Mouse (Mus musculus) neutrophil, adult 5-6 weeks (primary cell): ENCODE data around the gene Pcgf6. TPM values are rescaled to one million over a fixed set of nuclear protein-coding genes. Genes with fewer than 3 reads are reported as not detected.

Source experiments
- ATAC-seq: fragments of 151-379, 151-347 bp; 2 replicates; pipeline ENCODE4 v1.8.0; 2017; ENCODE audit warnings: mild to moderate bottlenecking, moderate TSS enrichment; ENCODE audit not compliant: insufficient number of reproducible peaks, poor library complexity, low FRiP score, severe bottlenecking; ENCODE audit errors: extremely low read depth
- total RNA-seq: library from RNA; stranded (forward); fragments of 200-1000 nt; gene quantifications from 2 replicates; pipeline ENCODE4 v1.2.3, GENCODE M21; 2017

Pcgf6 gene
- total RNA-seq, result 12.4 and 14.4 TPM in 2 replicates

DNA sequence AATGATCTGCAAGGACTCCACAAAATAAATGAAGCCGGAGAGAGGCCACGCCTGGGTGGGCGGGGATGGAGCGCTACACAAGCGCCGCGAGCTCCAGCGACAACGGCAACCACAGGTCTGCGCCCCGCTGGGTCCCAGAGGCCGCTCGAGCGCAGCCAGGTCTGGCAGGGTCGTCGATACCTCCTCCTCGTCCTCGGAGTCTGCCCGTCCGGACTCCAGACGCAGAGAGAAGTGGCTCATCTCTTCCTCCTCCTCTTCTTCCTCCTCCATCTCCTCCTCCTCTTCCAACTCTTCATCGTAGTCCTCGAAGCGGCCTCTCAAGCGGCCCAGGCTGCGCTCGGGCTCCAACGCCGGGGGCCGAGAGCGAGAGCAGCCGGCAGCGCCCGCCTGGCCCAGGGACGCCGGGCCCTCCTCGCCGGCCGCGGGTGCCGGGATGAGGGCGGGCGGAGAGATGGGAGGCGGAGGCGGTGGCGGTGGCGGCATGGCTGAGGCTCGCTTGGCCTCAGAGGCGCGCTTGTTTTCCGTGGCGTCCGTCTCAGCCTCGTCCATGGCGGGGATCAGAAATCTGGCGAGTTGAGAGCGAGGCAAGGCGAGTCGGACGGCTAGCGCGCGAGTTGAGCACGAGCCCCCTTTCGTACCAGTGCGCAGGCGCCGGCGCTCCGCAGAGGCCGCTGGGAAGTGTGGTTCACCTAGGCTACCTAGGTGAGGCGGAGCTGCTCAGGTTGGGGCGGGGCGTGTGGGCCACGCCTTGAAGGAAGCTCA lies at the start of gene Pcgf6:
TSS of gene Pcgf6 (minus strand) at position 636 of the 762 bp plus-strand sequence.
- ATAC-seq, result peak; percentile 88

DNA sequence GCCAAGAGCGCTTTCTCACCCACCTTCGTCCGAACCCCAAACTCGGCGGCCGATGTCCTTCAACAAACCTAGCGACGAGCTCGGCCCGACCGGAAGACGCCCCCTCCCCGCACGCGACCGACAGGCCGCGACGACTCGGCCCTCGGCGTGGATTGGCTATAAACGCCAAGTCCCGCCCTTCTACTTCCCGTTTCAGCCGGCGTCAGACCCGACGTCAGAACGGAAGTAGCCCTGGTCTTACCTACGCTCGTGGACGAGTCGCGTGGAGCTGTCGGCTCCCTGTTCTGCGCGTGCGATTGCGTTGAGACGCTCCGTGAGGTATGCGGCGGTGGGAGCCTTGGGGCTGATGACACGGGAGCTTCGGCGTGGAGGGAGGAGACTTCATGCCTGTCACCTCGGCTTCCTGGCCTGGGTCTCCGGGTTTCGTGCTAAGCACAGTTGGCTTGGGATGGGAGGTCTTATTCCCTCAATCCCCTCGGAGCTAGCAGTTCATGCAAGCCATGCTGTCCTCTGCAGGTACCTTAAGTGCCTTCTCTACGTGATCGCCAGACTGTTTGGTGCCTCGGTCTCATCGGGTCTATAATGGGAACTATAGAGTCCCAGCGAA lies 39.9 kb upstream of the Pcgf6 start, which contains the start of the genes Usmg5 and Pdcd11:
TSS of gene Usmg5 (minus strand) at position 98 of the 607 bp plus-strand sequence.
TSS of gene Pdcd11 (plus strand) at position 219 of the 607 bp plus-strand sequence.
- peak; percentile 98 for ATAC-seq

DNA sequence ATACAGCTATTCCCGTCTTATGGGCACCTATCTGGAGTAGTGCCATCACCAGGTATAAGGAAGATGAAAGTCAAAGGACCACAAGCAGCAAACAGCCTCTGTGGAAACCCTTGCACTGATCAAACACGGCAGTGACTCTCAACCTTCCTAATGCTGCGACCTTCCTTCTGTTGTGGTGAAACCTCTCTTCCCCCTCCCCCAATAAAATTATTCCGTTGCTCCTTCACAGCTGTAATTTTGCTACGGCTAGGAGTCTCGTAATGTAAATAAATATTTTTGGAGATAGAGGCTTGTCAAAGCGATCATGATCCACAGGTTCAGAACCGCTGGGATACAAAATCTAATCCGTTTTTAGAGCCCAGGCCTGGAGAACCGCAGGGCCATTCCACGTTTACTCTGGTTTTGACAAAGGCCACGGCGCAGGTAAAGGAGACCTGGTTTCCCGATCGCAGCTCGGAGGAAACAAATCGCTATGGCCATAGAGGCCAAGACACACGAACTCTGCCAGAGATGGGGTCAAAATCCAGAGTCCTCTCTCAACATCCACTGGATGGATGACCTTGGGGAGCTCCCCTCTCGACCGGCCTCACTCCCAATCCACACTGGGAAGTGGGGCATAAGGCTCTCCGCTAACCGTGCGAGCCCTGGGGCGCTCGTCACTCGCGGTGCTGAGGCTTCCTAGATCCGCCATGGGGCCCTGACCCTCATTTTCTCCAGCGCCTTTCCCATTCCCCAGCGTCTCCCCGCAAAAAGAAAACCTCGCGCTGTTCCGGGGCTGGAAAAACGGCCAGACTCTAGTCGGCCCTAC lies 39.2 kb upstream of the Pcgf6 start:
- ATAC-seq, result no peak

DNA sequence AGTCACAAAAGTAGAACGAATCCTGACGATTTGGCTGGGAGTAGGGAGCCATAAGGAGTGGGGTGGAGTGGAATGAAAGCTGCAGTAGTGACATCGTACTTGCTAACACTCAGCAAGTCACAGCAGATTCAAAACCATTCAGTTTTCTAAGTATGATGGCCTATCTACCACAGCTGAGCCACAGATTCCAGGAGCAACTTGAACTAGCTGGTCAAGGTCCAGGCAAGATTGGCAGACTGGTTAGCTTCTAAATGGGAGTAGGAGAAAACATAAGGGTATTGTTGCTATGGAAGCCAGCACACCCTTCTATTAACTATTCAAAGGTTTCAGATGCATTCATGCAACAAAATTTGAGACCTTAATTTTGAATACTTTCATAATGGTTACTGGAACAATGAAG lies 37.5 kb upstream of the Pcgf6 start:
- ATAC-seq, result no peak

DNA sequence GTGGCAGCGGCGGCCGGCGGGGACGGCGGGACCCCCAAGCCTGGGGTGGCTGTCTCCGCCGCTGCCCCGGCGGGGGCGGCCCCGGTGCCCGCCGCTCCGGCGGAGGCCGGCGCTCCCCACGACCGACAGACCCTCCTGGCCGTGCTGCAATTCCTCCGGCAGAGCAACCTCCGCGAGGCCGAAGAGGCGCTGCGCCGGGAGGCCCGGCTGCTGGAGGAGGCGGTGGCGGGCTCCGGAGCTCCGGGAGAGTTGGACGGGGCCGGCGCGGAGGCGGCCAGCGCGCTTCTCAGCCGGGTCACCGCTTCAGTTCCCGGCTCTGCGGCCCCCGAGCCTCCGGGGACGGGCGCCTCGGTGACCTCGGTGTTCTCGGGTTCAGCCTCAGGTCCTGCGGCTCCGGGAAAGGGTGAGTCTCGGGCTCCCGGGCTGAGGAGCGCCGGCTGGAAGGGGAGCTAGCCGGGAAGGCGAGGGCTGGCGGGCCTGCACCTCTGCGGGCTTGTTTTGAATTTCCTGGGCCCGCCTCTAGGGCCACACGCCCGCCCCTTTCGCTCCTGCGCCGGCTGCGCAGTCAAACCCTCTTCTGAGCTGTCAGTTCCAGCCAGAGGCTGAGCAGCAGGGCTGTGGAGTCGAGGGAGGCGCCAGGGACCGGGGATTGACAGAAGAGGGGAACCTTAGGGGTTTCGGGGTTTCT lies 17.4 kb upstream of the Pcgf6 start:
- peak; percentile 79 for ATAC-seq

DNA sequence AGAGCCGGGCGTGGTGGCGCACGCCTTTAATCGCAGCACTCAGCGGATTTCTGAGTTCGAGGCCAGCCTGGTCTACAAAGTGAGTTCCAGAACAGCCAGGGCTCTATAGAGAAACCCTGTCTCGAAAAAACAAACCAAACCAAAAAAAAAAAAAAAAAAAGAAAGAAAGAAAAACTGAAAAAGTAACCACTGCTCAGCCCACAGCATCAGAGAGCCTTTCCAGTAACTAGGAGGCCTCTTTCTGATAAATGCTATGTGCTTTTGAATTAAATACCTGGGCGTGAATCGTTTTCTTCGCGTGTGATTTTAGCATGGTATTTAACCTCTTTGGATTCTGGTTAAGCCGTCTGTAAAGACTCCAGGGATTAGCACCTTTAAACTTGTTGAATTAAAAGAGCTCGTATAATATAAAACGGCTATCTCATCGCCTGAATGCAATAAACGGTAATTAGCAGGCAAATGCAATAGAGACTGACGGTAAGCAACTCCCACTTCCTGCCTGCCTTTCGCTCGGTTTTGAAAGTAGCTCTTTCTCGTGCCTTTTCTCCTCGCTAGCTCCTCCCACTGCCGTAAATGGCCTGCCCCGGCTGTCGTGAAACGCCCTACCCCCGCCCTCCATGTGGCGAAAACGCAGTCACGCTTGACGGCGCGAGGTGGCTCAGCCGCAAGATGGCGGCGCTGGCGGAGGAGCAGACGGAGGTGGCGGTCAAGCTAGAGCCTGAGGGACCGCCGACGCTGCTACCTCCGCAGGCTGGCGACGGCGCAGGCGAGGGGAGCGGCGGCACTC lies 16.6 kb upstream of the Pcgf6 start, which contains the start of gene Taf5:
TSS of gene Taf5 (plus strand) at position 651 of the 787 bp plus-strand sequence.
- peak; percentile 92 for ATAC-seq

DNA sequence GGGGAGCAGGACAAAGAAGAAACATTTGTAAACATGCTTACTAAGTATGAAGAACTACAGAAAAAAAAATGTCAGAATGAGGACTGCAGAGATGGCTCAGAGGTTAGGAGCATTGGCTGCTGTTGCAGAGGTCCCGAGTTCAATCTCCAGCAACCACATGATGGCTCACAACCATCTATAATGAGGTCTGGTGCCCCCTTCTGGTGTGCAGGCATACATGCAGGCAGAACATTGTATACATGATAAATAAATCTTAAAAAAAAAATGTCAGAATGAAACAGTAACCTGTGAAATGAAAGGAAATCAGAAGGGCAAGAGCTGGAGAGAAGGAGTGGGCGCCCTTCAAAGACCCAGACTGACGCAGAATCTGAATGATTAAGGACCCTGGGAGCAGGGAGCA lies 15.2 kb upstream of the Pcgf6 start:
- no peak for ATAC-seq

DNA sequence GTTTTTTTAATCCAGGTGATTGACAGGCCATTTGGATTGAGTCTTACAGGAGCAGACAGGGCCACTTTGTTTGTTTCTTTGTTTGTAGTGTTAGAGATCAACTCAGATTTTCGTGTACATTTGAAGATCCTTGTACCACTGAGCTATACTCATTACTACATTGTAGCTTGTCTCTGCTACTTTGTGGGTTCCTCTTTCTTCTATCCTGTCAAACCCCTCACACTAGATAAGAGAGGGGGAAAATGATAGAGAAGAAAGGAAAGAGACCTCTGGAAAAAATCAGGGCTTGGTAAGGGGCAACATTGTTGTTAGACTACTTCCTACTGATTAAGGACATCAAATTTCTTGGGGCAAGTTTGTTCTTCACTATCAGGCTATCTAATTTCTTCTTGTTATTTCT lies 7.0 kb upstream of the Pcgf6 start:
- no peak for ATAC-seq

DNA sequence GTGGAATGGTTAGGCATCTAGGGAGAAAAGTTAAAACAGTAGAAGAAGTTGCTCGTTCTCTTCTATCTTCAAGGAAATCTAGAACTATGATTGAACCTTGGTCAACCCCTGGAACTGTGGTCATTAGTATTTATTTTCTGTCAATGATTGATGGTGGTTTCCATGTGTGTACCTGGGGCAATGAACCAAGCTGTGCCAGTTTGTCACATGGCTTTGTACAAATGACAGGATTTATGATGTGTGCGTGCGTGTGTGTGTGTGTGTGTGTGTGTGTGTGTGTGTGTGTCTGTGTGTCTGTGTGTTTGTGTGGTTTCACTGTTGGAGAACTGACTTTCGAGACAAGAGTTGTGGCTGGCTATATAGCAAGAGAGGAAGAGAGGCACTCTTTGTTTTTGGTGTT lies 2.8 kb upstream of the Pcgf6 start:
- ATAC-seq, result no peak

DNA sequence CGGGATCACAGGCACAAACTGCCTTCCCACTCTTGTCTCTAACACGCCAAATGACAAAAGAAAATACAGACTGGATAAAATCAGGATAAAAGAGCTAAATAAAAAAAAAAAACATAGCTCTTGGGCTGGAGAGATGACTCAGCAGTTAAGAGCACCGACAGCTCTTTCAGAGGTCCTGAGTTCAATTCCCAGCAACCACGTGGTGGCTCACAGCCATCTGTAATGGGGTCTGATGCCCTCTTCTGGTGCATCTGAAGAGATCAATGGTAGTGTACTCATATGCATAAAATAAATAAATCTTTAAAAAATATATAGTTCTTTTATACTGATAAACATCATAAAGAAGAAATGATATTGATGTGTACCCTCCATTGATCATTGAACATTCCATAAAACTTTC lies 2.2 kb upstream of the Pcgf6 start:
- ATAC-seq, result no peak

DNA sequence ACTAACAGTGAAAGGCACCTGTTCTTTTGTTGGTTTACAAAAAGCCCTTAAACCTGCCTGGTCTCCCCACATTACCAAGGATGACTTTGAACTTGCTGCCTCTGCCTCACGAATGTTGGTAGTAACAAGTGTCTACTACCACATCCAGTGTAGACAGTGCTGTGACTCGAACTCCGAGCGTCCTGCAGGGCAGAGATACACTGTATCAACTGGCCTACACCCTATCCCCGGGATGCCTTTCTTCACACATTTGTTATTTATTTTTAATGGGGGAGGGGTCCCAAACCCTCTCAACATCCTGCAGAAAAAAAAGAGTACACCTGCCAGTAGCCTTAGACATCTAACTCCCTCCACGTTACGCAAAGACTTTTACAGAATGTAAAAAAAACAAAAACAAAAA lies 866 bp downstream of the Pcgf6 start:
- ATAC-seq, result no peak

DNA sequence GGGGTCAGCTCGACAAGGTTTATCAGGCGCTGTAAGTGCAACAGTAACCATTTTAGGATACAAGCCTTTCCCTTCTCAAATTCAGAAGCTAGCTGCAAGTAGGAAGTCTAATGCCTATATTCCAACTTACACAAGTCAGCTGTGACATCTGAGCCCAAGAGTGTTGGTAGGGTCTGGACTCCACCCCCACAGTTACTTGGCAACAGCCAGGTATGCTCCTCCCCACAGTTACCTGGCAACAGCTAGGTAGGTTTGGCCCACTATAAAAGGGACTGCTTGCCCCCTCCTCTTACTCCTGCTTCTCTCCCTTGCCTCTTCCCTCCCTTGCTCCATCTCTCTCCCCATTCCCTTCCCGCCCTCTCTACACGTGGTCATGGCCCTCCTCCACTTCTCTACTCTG lies 1.6 kb downstream of the Pcgf6 start:
- no peak for ATAC-seq

DNA sequence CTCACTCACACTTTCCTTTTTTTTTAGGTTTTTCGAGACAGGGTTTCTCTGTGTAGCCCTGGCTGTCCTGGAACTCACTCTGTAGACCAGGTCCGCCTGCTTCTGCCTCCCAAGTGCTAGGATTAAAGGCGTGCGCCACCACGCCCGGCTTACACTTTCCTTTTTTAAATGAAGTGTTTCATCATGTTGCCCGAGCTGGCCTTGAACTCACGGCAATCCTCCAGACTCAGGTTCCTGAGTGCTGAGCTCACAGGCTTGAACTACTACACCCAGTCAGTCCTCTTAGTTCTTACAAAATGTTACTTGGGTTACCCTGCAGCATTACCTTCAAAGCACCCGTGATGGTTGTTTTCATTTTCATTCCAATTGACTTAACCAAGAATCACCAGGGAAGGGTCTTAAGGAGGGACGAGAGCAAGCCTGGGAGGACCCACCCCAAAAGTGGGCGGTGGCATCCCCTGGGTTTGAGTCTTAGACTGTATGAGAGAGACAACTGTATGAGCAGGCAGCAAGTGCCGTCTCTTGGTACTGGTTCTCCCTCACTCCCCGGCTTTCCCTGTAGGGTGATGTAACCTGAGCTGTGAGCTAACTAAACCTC lies 3.4 kb downstream of the Pcgf6 start:
- ATAC-seq, result no peak

DNA sequence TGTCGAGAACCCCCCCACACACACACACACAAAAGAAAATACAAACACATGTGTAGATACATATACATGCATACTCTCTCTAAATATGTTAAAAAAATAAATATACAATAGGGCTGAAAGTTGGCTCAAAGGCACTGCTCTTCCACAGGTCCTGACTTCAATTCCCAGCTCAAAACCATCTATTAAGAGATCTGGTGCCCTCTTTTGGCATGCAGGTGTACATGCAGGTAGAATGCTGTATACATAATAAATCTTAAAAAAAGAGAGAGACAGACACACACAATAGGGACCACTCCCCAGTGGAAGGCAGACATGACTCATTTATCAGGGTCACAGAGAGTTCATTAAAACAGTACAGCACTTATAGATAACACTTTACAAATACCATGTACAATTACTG lies 4.4 kb downstream of the Pcgf6 start:
- no peak for ATAC-seq

DNA sequence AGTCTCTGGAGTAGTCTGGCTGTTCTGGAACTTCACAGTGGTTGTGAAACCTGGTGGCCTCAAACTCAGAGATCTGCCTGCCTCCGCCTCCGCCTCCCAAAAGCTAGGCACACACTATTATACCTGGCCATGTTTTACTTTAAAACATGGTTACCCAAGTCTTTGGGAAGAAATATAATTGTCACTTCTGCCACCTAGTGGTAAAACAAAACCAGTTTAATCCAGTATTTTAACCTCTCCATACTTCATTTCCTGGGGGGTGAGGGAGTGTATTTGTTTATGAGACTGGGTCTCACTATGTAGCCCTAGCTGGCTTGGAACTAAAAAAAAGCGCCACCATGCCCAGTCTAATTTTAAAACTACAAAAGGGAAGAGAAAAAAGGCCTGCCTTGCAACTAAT lies 7.1 kb downstream of the Pcgf6 start:
- no peak for ATAC-seq

DNA sequence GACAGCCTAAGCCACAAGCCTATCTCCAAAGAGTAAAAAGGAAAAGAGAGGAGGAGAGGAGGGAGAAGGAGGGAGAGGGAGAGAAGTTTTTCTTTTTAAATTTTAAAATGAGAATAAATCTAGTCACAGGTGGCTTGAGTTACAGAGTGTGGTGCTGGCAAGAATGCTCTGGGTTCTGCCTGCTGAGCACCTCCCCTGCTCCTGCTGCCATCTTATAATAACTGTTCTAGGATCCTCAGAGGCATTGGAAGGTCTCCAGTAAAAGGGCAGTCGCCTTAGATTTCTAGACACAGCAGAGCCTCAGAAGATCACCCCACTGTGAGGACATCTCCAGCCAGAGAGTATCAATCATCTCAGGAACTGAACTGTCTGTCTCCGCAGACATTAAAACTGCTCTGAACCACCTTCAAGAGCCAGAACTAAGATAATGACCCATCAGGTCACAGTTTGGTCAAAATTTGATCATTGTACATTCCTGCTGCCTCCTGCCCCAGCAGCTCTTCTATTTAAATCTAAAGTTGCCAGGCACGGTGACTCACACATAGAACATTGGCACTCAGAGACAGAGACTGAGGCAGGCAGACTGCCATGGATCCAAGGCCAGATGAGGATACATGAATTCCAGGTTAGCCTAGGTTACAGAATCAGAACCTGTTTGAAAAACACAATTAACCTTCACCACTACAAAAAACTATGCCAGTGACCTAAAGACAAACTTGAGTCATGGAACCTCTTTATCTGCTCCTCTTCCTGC lies 9.8 kb downstream of the Pcgf6 start:
- ATAC-seq, result no peak

DNA sequence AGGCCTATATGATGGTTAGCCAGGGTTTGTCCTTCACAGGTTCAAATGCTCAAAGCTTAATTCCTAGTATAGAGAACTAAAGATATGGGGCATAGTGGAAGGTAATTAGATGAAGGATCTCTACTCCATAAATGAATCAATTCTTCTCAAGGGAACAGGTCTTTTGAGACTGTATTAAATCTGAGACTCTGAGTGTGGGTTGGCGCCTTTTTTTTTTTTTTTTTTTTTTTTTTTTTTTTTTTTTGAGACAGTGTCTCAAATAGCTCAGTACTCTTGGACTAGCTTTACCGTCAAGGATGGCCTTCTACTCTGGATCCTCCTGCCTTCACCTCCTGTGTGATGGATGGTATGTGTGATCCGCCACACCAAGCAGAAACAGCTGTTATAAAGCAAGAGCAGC lies 14.1 kb downstream of the Pcgf6 start:
- ATAC-seq, result no peak
